Mouse (Mus musculus) brown adipose tissue, adult 24 weeks (tissue): ENCODE results near the gene Colq. TPM values are rescaled to one million over a fixed set of nuclear protein-coding genes. Genes with fewer than 3 reads are reported as not detected.

Experiments
- H3K27ac ChIP-seq: fragments of 200-500 bp; replicated peaks from 2 replicates; pipeline ENCODE4 v1.5.1; 2012; ENCODE audit warnings: low read depth, mild to moderate bottlenecking, low read length
- H3K4me1 ChIP-seq: fragments of 200-500 bp; 2 replicates; pipeline ENCODE4 v1.6.1; 2012; ENCODE audit warnings: low read length, mixed read lengths; ENCODE audit not compliant: control insufficient read depth, insufficient read depth, insufficient read length
- H3K4me3 ChIP-seq: fragments of 200-500 bp; 2 replicates; pipeline ENCODE4 v1.5.1; 2012; ENCODE audit warnings: low read depth, mild to moderate bottlenecking, low read length, moderate library complexity; ENCODE audit not compliant: insufficient read depth
- polyA plus RNA-seq: library from polyadenylated mRNA; stranded (reverse); fragments of >200 nt; gene quantifications from 2 replicates; pipeline ENCODE4 v1.2.4, GENCODE M21; 2012; ENCODE audit not compliant: missing spikeins, insufficient read depth, insufficient read length

Gene Colq
- polyA plus RNA-seq, 1 experiment = not detected

GRCm38 (mm10) chr14:31560886-31561285 lies 30.3 kb downstream of the Colq start:
- H3K27ac ChIP-seq = no peak overlapping the region
- H3K4me1 ChIP-seq = peaks cover 18% of the 10 kb centered on the region; the same call in 1 of the 2 replicates
- H3K4me3 ChIP-seq = no peak overlapping the region

- H3K4me3 ChIP-seq = no peak overlapping the region
- H3K4me1 ChIP-seq = peaks cover 13% of the 10 kb centered on the region; the same call in 1 of the 2 replicates
- H3K27ac ChIP-seq = no peak overlapping the region
These were observed 31.9 kb downstream of the Colq start for GRCm38 (mm10) chr14:31559216-31559615.

GRCm38 (mm10) chr14:31557784-31558183 lies 33.4 kb downstream of the Colq start:
- no peak overlapping the region for H3K4me3 ChIP-seq
- peaks cover 10% of the 10 kb centered on the region; the same call in 1 of the 2 replicates for H3K4me1 ChIP-seq
- no peak overlapping the region for H3K27ac ChIP-seq

GRCm38 (mm10) chr14:31557273-31557672 lies 33.9 kb downstream of the Colq start:
- peaks cover 10% of the 10 kb centered on the region; the same call in 1 of the 2 replicates for H3K4me1 ChIP-seq
- H3K4me3 ChIP-seq = no peak overlapping the region
- H3K27ac ChIP-seq = no peak overlapping the region

- peaks cover 10% of the 10 kb centered on the region; the same call in 1 of the 2 replicates for H3K4me1 ChIP-seq
- no peak overlapping the region for H3K27ac ChIP-seq
- no peak overlapping the region for H3K4me3 ChIP-seq
These were observed 34.5 kb downstream of the Colq start for GRCm38 (mm10) chr14:31556526-31557260.

- H3K27ac ChIP-seq = no peak overlapping the region
- no peak overlapping the region for H3K4me3 ChIP-seq
- peaks cover 9% of the 10 kb centered on the region; the same call in 1 of the 2 replicates for H3K4me1 ChIP-seq
These were observed 35.1 kb downstream of the Colq start for GRCm38 (mm10) chr14:31555963-31556434.

- peaks cover 3% of the 10 kb centered on the region; the same call in 1 of the 2 replicates for H3K4me1 ChIP-seq
- H3K27ac ChIP-seq = no peak overlapping the region
- H3K4me3 ChIP-seq = no peak overlapping the region
These were observed 36.1 kb downstream of the Colq start for GRCm38 (mm10) chr14:31555021-31555420.

GRCm38 (mm10) chr14:31543885-31544442 lies 47.2 kb downstream of the Colq start:
- Histone ChIP-seq H3K27ac (no peak overlapping the region), H3K4me3 (no peak overlapping the region), H3K4me1 (no peaks in the 10 kb centered on the region)

- H3K4me1 ChIP-seq = no peaks in the 10 kb centered on the region
- no peak overlapping the region for H3K4me3 ChIP-seq
- H3K27ac ChIP-seq = no peak overlapping the region
These were observed 53.8 kb downstream of the Colq start for GRCm38 (mm10) chr14:31537298-31537697.

- H3K4me1 ChIP-seq = peaks cover 10% of the 10 kb centered on the region; the same call in 1 of the 2 replicates
- no peak overlapping the region for H3K27ac ChIP-seq
- H3K4me3 ChIP-seq = no peak overlapping the region
These were observed 58.5 kb downstream of the Colq start for GRCm38 (mm10) chr14:31532656-31533055.

GRCm38 (mm10) chr14:31531506-31532148 lies 59.5 kb downstream of the Colq start:
- no peak overlapping the region for H3K4me3 ChIP-seq
- peak overlapping the region; percentile 70 for H3K27ac ChIP-seq
- peaks cover 10% of the 10 kb centered on the region; the same call in 1 of the 2 replicates for H3K4me1 ChIP-seq

- Histone ChIP-seq H3K27ac (peak overlapping the region; percentile 70), H3K4me3 (no peak overlapping the region), H3K4me1 (peaks cover 10% of the 10 kb centered on the region; the same call in 1 of the 2 replicates)
These were observed 60.3 kb downstream of the Colq start for GRCm38 (mm10) chr14:31530847-31531246.

- no peaks in the 10 kb centered on the region for H3K4me1 ChIP-seq
- H3K27ac ChIP-seq = no peak overlapping the region
- H3K4me3 ChIP-seq = no peak overlapping the region
These were observed 65.9 kb downstream of the Colq start for GRCm38 (mm10) chr14:31525040-31525810.

GRCm38 (mm10) chr14:31521318-31521717 lies 69.8 kb downstream of the Colq start:
- Histone ChIP-seq H3K27ac (no peak overlapping the region), H3K4me1 (no peaks in the 10 kb centered on the region), H3K4me3 (no peak overlapping the region)

GRCm38 (mm10) chr14:31519165-31519564 lies 72.0 kb downstream of the Colq start:
- H3K4me3 ChIP-seq = no peak overlapping the region
- H3K4me1 ChIP-seq = no peaks in the 10 kb centered on the region
- H3K27ac ChIP-seq = no peak overlapping the region
